Mouse (Mus musculus) right cerebral cortex, postnatal 25 days (tissue): ENCODE measurements at regions not wholly inside any gene's neighbourhood (a gene's known extent, or its start where the extent isn't known, plus 50 kb on each side); places are given as distances from the start of the nearest gene placed in this dataset.

Source experiments
- DNase-seq: peaks from one replicate; pipeline ENCODE4 v3.0.0; 2022

- DNase-seq = no peak
Measured at GRCm38 (mm10) chr5:58705561-58705960, 987.8 kb downstream of the Pcdh7 start.

DNA sequence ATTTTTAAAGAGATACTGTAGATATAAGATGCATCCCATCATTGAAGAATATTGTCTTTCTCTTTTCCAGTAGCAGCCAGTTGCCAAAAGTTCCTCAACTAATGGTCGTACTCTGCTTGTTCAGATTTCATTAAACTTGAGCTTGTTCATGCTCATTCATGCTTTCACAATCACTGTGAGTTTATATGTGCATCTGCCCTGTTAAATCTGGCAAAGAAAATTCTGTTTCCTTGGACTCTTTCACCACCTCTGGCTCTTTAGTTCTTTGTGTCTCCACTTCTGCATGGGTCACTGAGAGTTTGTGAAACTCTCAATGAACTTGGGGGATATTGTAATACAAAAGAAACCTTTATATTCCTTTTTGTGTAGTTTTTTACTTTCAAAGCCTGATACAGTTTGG is 994.6 kb downstream of the Pcdh7 start:
- DNase-seq = no peak

DNA sequence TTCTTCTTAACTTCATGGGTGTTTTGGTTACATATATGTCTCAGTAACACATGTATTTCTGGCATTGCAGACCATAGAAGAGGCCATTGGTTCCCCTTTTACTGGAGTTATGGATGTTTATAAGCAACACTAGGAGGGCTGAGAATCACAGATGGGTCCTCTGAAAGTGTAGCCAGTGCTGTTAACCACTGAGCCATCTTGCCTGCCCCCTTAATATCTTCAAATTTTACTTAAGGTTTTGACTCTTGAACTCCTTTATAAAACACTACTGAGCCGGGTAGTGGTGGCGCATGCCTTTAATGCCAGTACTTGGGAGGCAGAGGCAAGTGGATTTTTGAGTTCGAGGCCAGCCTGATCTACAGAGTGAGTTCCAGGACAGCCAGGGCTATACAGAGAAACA is 1015.6 kb downstream of the Pcdh7 start:
- no peak for DNase-seq

GRCm38 (mm10) chr5:58733961-58734360 is 1016.2 kb downstream of the Pcdh7 start:
- no peak for DNase-seq

- DNase-seq = peak; percentile 44
Measured at GRCm38 (mm10) chr5:58736610-58737009, 1018.8 kb downstream of the Pcdh7 start.

DNA sequence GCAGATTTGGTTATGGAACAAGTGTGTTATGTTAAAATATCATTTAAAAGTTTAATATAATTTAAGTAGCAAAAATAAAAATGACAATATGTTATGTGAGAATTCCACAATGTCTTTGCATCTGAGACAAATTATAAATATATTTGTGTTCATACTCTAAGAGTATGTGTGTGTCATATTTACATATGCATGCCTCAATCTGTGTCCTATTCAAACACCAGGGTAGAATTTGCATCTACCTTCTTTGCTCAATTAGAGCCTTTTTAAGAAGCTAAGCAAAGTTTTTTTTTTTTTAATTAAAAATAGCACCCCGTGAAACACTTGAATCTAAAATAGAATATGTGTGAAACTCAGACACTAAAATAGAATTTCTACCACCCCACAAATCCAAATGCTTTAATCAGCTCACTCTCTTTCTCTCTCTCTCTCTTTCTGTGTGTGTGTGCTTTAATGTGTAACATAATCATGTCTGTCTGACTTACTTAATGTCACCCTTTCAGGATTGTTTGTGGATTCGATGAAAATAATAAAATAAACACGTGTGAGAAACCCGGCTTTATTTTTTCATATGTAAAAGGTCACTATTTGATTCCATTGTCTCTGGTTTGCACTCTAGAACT is 1019.6 kb downstream of the Pcdh7 start:
- DNase-seq = no peak

- DNase-seq = no peak
Measured at GRCm38 (mm10) chr5:58738041-58738440, 1020.3 kb downstream of the Pcdh7 start.

GRCm38 (mm10) chr5:58740759-58741158 is 1023.0 kb downstream of the Pcdh7 start:
- DNase-seq = no peak

DNA sequence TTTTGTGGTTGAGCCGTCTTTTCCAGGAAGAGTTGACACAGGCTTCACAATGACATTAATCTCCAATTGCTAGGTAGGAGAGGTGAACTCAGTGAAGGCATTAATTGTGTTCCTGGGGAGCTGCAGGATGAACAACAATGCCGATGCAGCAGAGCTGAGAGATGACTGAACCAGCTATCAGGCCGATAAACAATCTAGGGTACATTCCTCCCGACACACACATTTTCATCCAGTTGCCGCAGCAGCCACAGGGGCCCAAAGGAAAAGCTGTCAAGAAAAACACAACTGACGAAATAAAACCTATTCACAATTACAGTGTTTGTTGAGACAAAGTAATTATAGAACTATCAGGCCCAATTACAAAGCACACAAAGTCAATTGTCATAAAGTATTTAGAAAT is 1029.9 kb downstream of the Pcdh7 start:
- DNase-seq = no peak

GRCm38 (mm10) chr5:58751777-58752176 is 1034.0 kb downstream of the Pcdh7 start:
- DNase-seq = no peak
